ENCODE assay signal across 8 mouse cellular contexts in genomic region chr9:90270193-90270943, GRCm38 (mm10). TPM values are rescaled to one million over a fixed set of nuclear protein-coding genes. Genes with fewer than 3 reads are reported as not detected.
DNase-seq lines count a peak whose midpoint lies in the region; ATAC-seq and TF ChIP-seq lines count a peak whose summit lies in the region.

Gene Tbc1d2b, minus strand, starts transcription at chr9:90270804.

- no peak for TF ChIP-seq EP300 in ES-Bruce4 (IDR thresholded peaks at IDR 0.05; ENCODE audit: insufficient read depth, low read depth, low read length)

- ATAC-seq in forebrain, embryonic 16.5 days: peak; percentile 97
- ATAC-seq in lung, embryonic 14.5 days (ENCODE audit: insufficient read depth): peak; percentile 87

- H3K27ac ChIP-seq in ES-Bruce4 (ENCODE audit: insufficient read depth, low read length): no peak within 1 kb of the TSS
- peak within 1 kb of the TSS; percentile 19; the same call in 1 of the 2 replicates for H3K27ac ChIP-seq in forebrain, embryonic 16.5 days (ENCODE audit: low read length)
- peak within 1 kb of the TSS; percentile 79 for H3K27ac ChIP-seq in layer of hippocampus, adult 2 months
- peak within 1 kb of the TSS; percentile 85 for H3K27ac ChIP-seq in lung, embryonic 14.5 days (ENCODE audit: low read depth)
- H3K27ac ChIP-seq in olfactory bulb, adult 2 months (ENCODE audit: insufficient read depth, low read depth, low read length): no peak within 1 kb of the TSS
- peak within 1 kb of the TSS; percentile 92 for H3K27ac ChIP-seq in thymus, adult 2 months (ENCODE audit: control insufficient read depth, insufficient read depth, low read length)

- H3K4me1 ChIP-seq in ES-Bruce4 (ENCODE audit: control insufficient read depth, insufficient read depth, low read length): peaks cover 4% of the 10 kb centered on the region
- peaks cover 19% of the 10 kb centered on the region for H3K4me1 ChIP-seq in forebrain, embryonic 16.5 days (replicated peaks; ENCODE audit: control insufficient read depth, insufficient read depth, low read length)
- peaks cover 4% of the 10 kb centered on the region; the same call in 1 of the 2 replicates for H3K4me1 ChIP-seq in lung, embryonic 14.5 days (ENCODE audit: insufficient read depth)
- peaks cover 8% of the 10 kb centered on the region for H3K4me1 ChIP-seq in olfactory bulb, adult 2 months (ENCODE audit: control insufficient read depth, insufficient read depth, low read length)
- H3K4me1 ChIP-seq in thymus, adult 2 months (replicated peaks; ENCODE audit: control insufficient read depth, insufficient read depth, low read length): peaks cover 25% of the 10 kb centered on the region

- intact Hi-C loops in heart, postnatal 25 days (cut with DNase I): loop anchor here (5.0 kb wide), 1 partner anchor 43 kb away; no protein-coding TSS in a partner anchor

- DNase-seq in cerebellum, adult 18-20 months: peak; percentile 78 to 89
- DNase-seq in heart, postnatal 25 days (ENCODE audit: low spot score): peak; percentile 56
- peak; percentile 47 to 61 for DNase-seq in layer of hippocampus, adult 2 months (ENCODE audit: low spot score in 2 of 2)
- peak; percentile 85 for DNase-seq in lung, embryonic 14.5 days
- peak; percentile 80 for DNase-seq in thymus, adult 2 months

- TF ChIP-seq POLR2A in ES-Bruce4 (IDR thresholded peaks at IDR 0.05; ENCODE audit: insufficient read depth, low read length): no peak
- no peak for TF ChIP-seq POLR2A in olfactory bulb, adult 2 months (IDR thresholded peaks at IDR 0.05; ENCODE audit: insufficient read depth, low read depth, low read length)
- TF ChIP-seq POLR2A in thymus, adult 2 months (IDR thresholded peaks at IDR 0.05; ENCODE audit: control insufficient read depth, extremely low read depth, insufficient read depth, low read length, poor library complexity): 0 out of 2 replicates have a peak, but pooled peaks have one; percentile 42

- 0% methylated on average over 59 of the region's 74 CpGs for WGBS in forebrain, embryonic 16.5 days
- WGBS in lung, embryonic 14.5 days: under 1% methylated on average over 61 of the region's 74 CpGs
- WGBS in olfactory bulb, adult 2 months: 1% methylated on average over 74 of the region's 74 CpGs
- under 1% methylated on average over 74 of the region's 74 CpGs for WGBS in thymus, adult 2 months

- H3K27me3 ChIP-seq in ES-Bruce4 (ENCODE audit: control insufficient read depth, insufficient read depth, low read length, poor library complexity, severe bottlenecking): no peaks in the 10 kb centered on the region
- H3K27me3 ChIP-seq in forebrain, embryonic 16.5 days (replicated peaks; ENCODE audit: control insufficient read depth, insufficient read depth, low read length): no peaks in the 10 kb centered on the region
- H3K27me3 ChIP-seq in lung, embryonic 14.5 days (ENCODE audit: insufficient read depth, low read length): no peaks in the 10 kb centered on the region
- no peaks in the 10 kb centered on the region for H3K27me3 ChIP-seq in thymus, adult 2 months (ENCODE audit: control insufficient read depth, insufficient read depth, low read length)

- H3K4me2 ChIP-seq in forebrain, embryonic 16.5 days (ENCODE audit: low read length): peak within 1 kb of the TSS; percentile 84
- peak within 1 kb of the TSS; percentile 90 for H3K4me2 ChIP-seq in lung, embryonic 14.5 days

- no peak for TF ChIP-seq CTCF in ES-Bruce4 (IDR thresholded peaks at IDR 0.05; ENCODE audit: low read depth, low read length)
- no peak for TF ChIP-seq CTCF in layer of hippocampus, adult 2 months (conservative IDR thresholded peaks at IDR 0.05)
- no peak for TF ChIP-seq CTCF in lung, embryonic 14.5 days (IDR thresholded peaks at IDR 0.05; ENCODE audit: low read depth)
- no peak for TF ChIP-seq CTCF in olfactory bulb, adult 2 months (IDR thresholded peaks at IDR 0.05; ENCODE audit: insufficient read depth, low read depth, low read length)
- TF ChIP-seq CTCF in thymus, adult 2 months (IDR thresholded peaks at IDR 0.05; ENCODE audit: borderline replicate concordance, control insufficient read depth, extremely low read depth, insufficient read depth, low read length, poor library complexity): no peak

- H3K36me3 ChIP-seq in ES-Bruce4 (ENCODE audit: control insufficient read depth, insufficient read depth, low read length, poor library complexity, severe bottlenecking): no peaks in the 10 kb centered on the region
- H3K36me3 ChIP-seq in forebrain, embryonic 16.5 days (ENCODE audit: control insufficient read depth, insufficient read depth): no peaks in the 10 kb centered on the region
- H3K36me3 ChIP-seq in lung, embryonic 14.5 days (ENCODE audit: insufficient read depth): no peaks in the 10 kb centered on the region
- no peaks in the 10 kb centered on the region for H3K36me3 ChIP-seq in thymus, adult 2 months (ENCODE audit: control insufficient read depth, insufficient read depth, low read length)

- H3K9ac ChIP-seq in ES-Bruce4 (ENCODE audit: low read depth, poor library complexity, severe bottlenecking): peak within 1 kb of the TSS; percentile 77
- peak within 1 kb of the TSS; percentile 87 for H3K9ac ChIP-seq in forebrain, embryonic 16.5 days (replicated peaks; ENCODE audit: low read depth, low read length)
- peak within 1 kb of the TSS; percentile 82 for H3K9ac ChIP-seq in lung, embryonic 14.5 days

- H3K4me3 ChIP-seq in ES-Bruce4 (ENCODE audit: low read depth, low read length): peak within 1 kb of the TSS; percentile 89
- H3K4me3 ChIP-seq in forebrain, embryonic 16.5 days (replicated peaks; ENCODE audit: low read length): peak within 1 kb of the TSS; percentile 94
- H3K4me3 ChIP-seq in layer of hippocampus, adult 2 months: peak within 1 kb of the TSS; percentile 91
- H3K4me3 ChIP-seq in lung, embryonic 14.5 days (ENCODE audit: low read depth, low read length): peak within 1 kb of the TSS; percentile 87
- H3K4me3 ChIP-seq in olfactory bulb, adult 2 months (ENCODE audit: insufficient read depth, low read depth, low read length): peak within 1 kb of the TSS; percentile 91
- H3K4me3 ChIP-seq in thymus, adult 2 months (ENCODE audit: control insufficient read depth, insufficient read depth, low read length): peak within 1 kb of the TSS; percentile 80

- no peaks in the 10 kb centered on the region for H3K9me3 ChIP-seq in ES-Bruce4 (replicated peaks; ENCODE audit: control insufficient read depth, insufficient read depth, low read length, poor library complexity, severe bottlenecking)
- no peaks in the 10 kb centered on the region for H3K9me3 ChIP-seq in forebrain, embryonic 16.5 days (ENCODE audit: control insufficient read depth, low read length)
- H3K9me3 ChIP-seq in lung, embryonic 14.5 days (ENCODE audit: low read depth, low read length): no peaks in the 10 kb centered on the region

RNA-seq across cellular contexts. Expression of gene Tbc1d2b, which starts in this region (rescaled TPM):
- 8.5 and 11.9 TPM in 2 replicates for polyA plus RNA-seq in ES-Bruce4 (2011; ENCODE audit: insufficient read depth, insufficient read length, low read depth, missing spikeins)
- polyA plus RNA-seq in forebrain, embryonic 16.5 days (2015; fragmentation: Nextera tagmentation; extraction: Ambion mirVana): 5.3 and 7.1 TPM in 2 replicates
- total RNA-seq in heart, postnatal 25 days (2021): 10 to 100 TPM; 10.4 to 13.5 TPM
- total RNA-seq in layer of hippocampus, adult 2 months (2021): 1 to 10 TPM; 9.5 to 9.7 TPM
- polyA plus RNA-seq in lung, embryonic 14.5 days (2014; fragmentation: Nextera tagmentation; extraction: Ambion mirVana): 29.9 and 30.7 TPM in 2 replicates
- polyA plus RNA-seq in olfactory bulb, adult 2 months (2012; ENCODE audit: insufficient read depth, insufficient read length, low replicate concordance, missing spikeins): not detected in 2 replicates
- 54.5 and 59.1 TPM in 2 replicates for polyA plus RNA-seq in thymus, adult 2 months (2012; rRNA removed)

Comparison
In these comparisons a context has a peak if more than half of its experiments do, and no peak if none do; other contexts are left out.
1. H3K27ac ChIP-seq: peak in forebrain, embryonic 16.5 days (single experiment), layer of hippocampus, adult 2 months (single experiment), lung, embryonic 14.5 days (single experiment) and thymus, adult 2 months (single experiment); none in ES-Bruce4 (single experiment) and olfactory bulb, adult 2 months (single experiment).
2. Peak in every context shown above with its lines, with median percentiles within 50 percentile points of each other: H3K4me3 ChIP-seq, H3K9ac ChIP-seq and DNase-seq.